Mouse (Mus musculus): Measurements from ENCODE around the gene Fgl2.

DNA sequence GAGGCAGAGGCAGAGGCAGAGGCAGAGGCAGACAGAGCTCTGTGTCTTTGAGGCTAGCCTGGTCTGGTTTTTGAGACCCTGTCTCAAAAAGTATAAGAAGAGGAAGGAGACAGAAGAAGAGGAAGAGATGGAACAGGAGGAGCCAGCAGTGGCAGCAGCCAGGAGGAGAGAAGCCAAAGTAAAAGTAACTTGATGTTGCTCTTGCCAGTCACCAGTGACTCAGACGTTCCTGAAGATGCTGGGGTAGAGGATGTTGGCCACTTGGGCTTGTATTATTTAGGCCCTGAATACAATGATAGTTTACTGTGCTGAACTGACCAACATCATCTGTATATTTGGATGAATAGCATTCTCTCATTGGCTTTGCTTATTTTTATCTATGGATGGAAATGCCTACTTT lies 43.9 kb upstream of the Fgl2 start:
- TF ChIP-seq POLR2A (IDR thresholded peaks at IDR 0.05; ENCODE audit: low read depth, low read length) (no peak), CTCF (IDR thresholded peaks at IDR 0.05; ENCODE audit: extremely low read depth, insufficient read length, insufficient replicate concordance, low read depth, low read length) (no peak)

All from small intestine, adult 2 months (tissue).